Mouse (Mus musculus): ENCODE data around the gene Pde6d. TPM values are rescaled to one million over a fixed set of nuclear protein-coding genes. Genes with fewer than 3 reads are reported as not detected.

The Pde6d gene
- polyA plus RNA-seq, 1 experiment from 2014 or later, result 97.4 TPM

- no peaks in the 10 kb centered on the region for H3K27me3 ChIP-seq (ENCODE audit: control insufficient read depth, insufficient read depth, low read length)
- H3K4me2 ChIP-seq (ENCODE audit: low read depth, low read length), result no peak overlapping the region
- H3K9me3 ChIP-seq (ENCODE audit: control insufficient read depth, low read length), result no peaks in the 10 kb centered on the region
- no peak for ATAC-seq (ENCODE audit: low read depth)
- H3K27ac ChIP-seq (ENCODE audit: low read depth, low read length), result no peak overlapping the region; the same call in 1 of the 2 replicates
- WGBS, result 28% methylated on average over 3 of the region's 3 CpGs
- no peak overlapping the region for H3K9ac ChIP-seq (replicated peaks; ENCODE audit: low read depth, low read length)
- no peaks in the 10 kb centered on the region for H3K36me3 ChIP-seq (ENCODE audit: control insufficient read depth, insufficient read depth, low read length)
- peaks cover 18% of the 10 kb centered on the region; the same call in 1 of the 2 replicates for H3K4me1 ChIP-seq (ENCODE audit: control insufficient read depth, insufficient read depth, low read length)
- no peak overlapping the region for H3K4me3 ChIP-seq (ENCODE audit: low read depth, low read length)
Observed at GRCm38 (mm10) chr1:86497986-86498385, 84.4 kb downstream of the Pde6d start.

- peaks cover 13% of the 10 kb centered on the region; the same call in 1 of the 2 replicates for H3K4me1 ChIP-seq (ENCODE audit: control insufficient read depth, insufficient read depth, low read length)
- no peak overlapping the region for H3K4me3 ChIP-seq (ENCODE audit: low read depth, low read length)
- ATAC-seq (ENCODE audit: low read depth), result no peak
- 83% methylated on average over 5 of the region's 5 CpGs for WGBS
- H3K27ac ChIP-seq (ENCODE audit: low read depth, low read length), result no peak overlapping the region
- no peak overlapping the region for H3K4me2 ChIP-seq (ENCODE audit: low read depth, low read length)
- H3K27me3 ChIP-seq (ENCODE audit: control insufficient read depth, insufficient read depth, low read length), result no peaks in the 10 kb centered on the region
- no peak overlapping the region for H3K9ac ChIP-seq (replicated peaks; ENCODE audit: low read depth, low read length)
- no peaks in the 10 kb centered on the region for H3K9me3 ChIP-seq (ENCODE audit: control insufficient read depth, low read length)
- no peaks in the 10 kb centered on the region for H3K36me3 ChIP-seq (ENCODE audit: control insufficient read depth, insufficient read depth, low read length)
Observed at GRCm38 (mm10) chr1:86497361-86497760, 85.1 kb downstream of the Pde6d start.

- H3K9me3 ChIP-seq (ENCODE audit: control insufficient read depth, low read length), result no peaks in the 10 kb centered on the region
- WGBS, result 88% methylated on average over 4 of the region's 4 CpGs
- H3K36me3 ChIP-seq (ENCODE audit: control insufficient read depth, insufficient read depth, low read length), result no peaks in the 10 kb centered on the region
- no peak overlapping the region for H3K9ac ChIP-seq (replicated peaks; ENCODE audit: low read depth, low read length)
- no peak overlapping the region for H3K4me3 ChIP-seq (ENCODE audit: low read depth, low read length)
- H3K4me1 ChIP-seq (ENCODE audit: control insufficient read depth, insufficient read depth, low read length), result 0 out of 2 replicates have a peak, but pooled peaks cover 6% of the 10 kb centered on the region
- no peak overlapping the region for H3K27ac ChIP-seq (ENCODE audit: low read depth, low read length)
- no peak overlapping the region for H3K4me2 ChIP-seq (ENCODE audit: low read depth, low read length)
- no peaks in the 10 kb centered on the region for H3K27me3 ChIP-seq (ENCODE audit: control insufficient read depth, insufficient read depth, low read length)
- no peak for ATAC-seq (ENCODE audit: low read depth)
Observed at GRCm38 (mm10) chr1:86496340-86496739, 86.1 kb downstream of the Pde6d start.

- 85% methylated on average over 3 of the region's 3 CpGs for WGBS
- no peak for ATAC-seq (ENCODE audit: low read depth)
- H3K27ac ChIP-seq (ENCODE audit: low read depth, low read length), result no peak overlapping the region
- no peaks in the 10 kb centered on the region for H3K9me3 ChIP-seq (ENCODE audit: control insufficient read depth, low read length)
- no peak overlapping the region for H3K4me2 ChIP-seq (ENCODE audit: low read depth, low read length)
- no peak overlapping the region for H3K9ac ChIP-seq (replicated peaks; ENCODE audit: low read depth, low read length)
- H3K36me3 ChIP-seq (ENCODE audit: control insufficient read depth, insufficient read depth, low read length), result no peaks in the 10 kb centered on the region
- peaks cover 6% of the 10 kb centered on the region; the same call in 1 of the 2 replicates for H3K4me1 ChIP-seq (ENCODE audit: control insufficient read depth, insufficient read depth, low read length)
- no peak overlapping the region for H3K4me3 ChIP-seq (ENCODE audit: low read depth, low read length)
- no peaks in the 10 kb centered on the region for H3K27me3 ChIP-seq (ENCODE audit: control insufficient read depth, insufficient read depth, low read length)
Observed at GRCm38 (mm10) chr1:86493783-86494182, 88.6 kb downstream of the Pde6d start.

Other genes with a start within 250 kb of the Pde6d start
- gene Ncl, start 223.2 kb downstream of the Pde6d start, polyA plus RNA-seq (2014; fragmentation: Nextera tagmentation; extraction: Ambion mirVana), result 165 and 194 TPM in 2 replicates
- not detected in 2 replicates for gene Nmur1, start 156.4 kb downstream of the Pde6d start, polyA plus RNA-seq (2014; fragmentation: Nextera tagmentation; extraction: Ambion mirVana)
- not detected in 2 replicates for gene Tex44, start 156.3 kb downstream of the Pde6d start, polyA plus RNA-seq (2014; fragmentation: Nextera tagmentation; extraction: Ambion mirVana)
- gene Ptma, start 55.9 kb downstream of the Pde6d start, polyA plus RNA-seq (2014; fragmentation: Nextera tagmentation; extraction: Ambion mirVana), result 1,651 and 1,970 TPM in 2 replicates
- 52.1 and 55.7 TPM in 2 replicates for gene Cops7b, start 275 bp upstream of the Pde6d start, polyA plus RNA-seq (2014; fragmentation: Nextera tagmentation; extraction: Ambion mirVana)
- 13.4 and 18.4 TPM in 2 replicates for gene Nppc, start 87.9 kb upstream of the Pde6d start, polyA plus RNA-seq (2014; fragmentation: Nextera tagmentation; extraction: Ambion mirVana)
- gene Dis3l2, start 121.2 kb upstream of the Pde6d start, polyA plus RNA-seq (2014; fragmentation: Nextera tagmentation; extraction: Ambion mirVana), result 37.3 and 39.1 TPM in 2 replicates